Comparison of ENCODE assay signal across 22 mouse cellular contexts in genomic region chr9:101300441-101300935, GRCm38 (mm10). TPM values are rescaled to one million over a fixed set of nuclear protein-coding genes. Genes with fewer than 3 reads are reported as not detected.
A peak's percentile ranks its signal among the peaks of the same experiment; 100 is the strongest.
DNase-seq lines count a peak whose midpoint lies in the region; ATAC-seq and TF ChIP-seq lines count a peak whose summit lies in the region.
"Had no signal": no experiment of that assay in that cellular context is flagged by ENCODE, and none has a peak within 500 bp of the region (broad histone marks: within the 10 kb centered on the region; RNA-seq: fewer than 3 reads in every experiment).

No protein-coding gene starts in this region.

- no peaks in the 10 kb centered on the region for H3K4me1 ChIP-seq in heart, embryonic 10.5 days
- peaks cover 6% of the 10 kb centered on the region; the same call in 1 of the 2 replicates for H3K4me1 ChIP-seq in kidney, adult 2 months (ENCODE audit: control insufficient read depth, insufficient read depth, low read length)
- no peaks in the 10 kb centered on the region for H3K4me1 ChIP-seq in kidney, embryonic 15.5 days
- no peaks in the 10 kb centered on the region for H3K4me1 ChIP-seq in forebrain, embryonic 12.5 days
- H3K4me1 ChIP-seq: forebrain, embryonic 10.5 days; heart, embryonic 13.5 days; hindbrain, embryonic 15.5 days had no signal

- H3K27me3 ChIP-seq in heart, embryonic 10.5 days (ENCODE audit: insufficient read depth, poor library complexity, severe bottlenecking), result no peaks in the 10 kb centered on the region
- no peaks in the 10 kb centered on the region for H3K27me3 ChIP-seq in kidney, adult 2 months (replicated peaks; ENCODE audit: control insufficient read depth, insufficient read depth, low read length)
- H3K27me3 ChIP-seq in kidney, embryonic 15.5 days, result no peaks in the 10 kb centered on the region
- no peaks in the 10 kb centered on the region for H3K27me3 ChIP-seq in forebrain, embryonic 12.5 days
- H3K27me3 ChIP-seq: heart, embryonic 13.5 days; hindbrain, embryonic 15.5 days had no signal

- H3K36me3 ChIP-seq in heart, embryonic 10.5 days, result no peaks in the 10 kb centered on the region
- no peaks in the 10 kb centered on the region for H3K36me3 ChIP-seq in kidney, adult 2 months (ENCODE audit: control insufficient read depth, insufficient read depth, low read length)
- no peaks in the 10 kb centered on the region for H3K36me3 ChIP-seq in kidney, embryonic 15.5 days
- H3K36me3 ChIP-seq in forebrain, embryonic 12.5 days (replicated peaks), result no peaks in the 10 kb centered on the region
- H3K36me3 ChIP-seq: forebrain, embryonic 10.5 days; heart, embryonic 13.5 days; hindbrain, embryonic 15.5 days had no signal

- no peaks in the 10 kb centered on the region for H3K9me3 ChIP-seq in heart, embryonic 10.5 days
- no peaks in the 10 kb centered on the region for H3K9me3 ChIP-seq in kidney, embryonic 15.5 days (replicated peaks)
- H3K9me3 ChIP-seq in forebrain, embryonic 12.5 days, result 0 out of 2 replicates have a peak, but pooled peaks cover 3% of the 10 kb centered on the region
- H3K9me3 ChIP-seq: forebrain, embryonic 10.5 days; hindbrain, embryonic 15.5 days had no signal

- peak; percentile 56 for DNase-seq in heart, adult 11 months
- DNase-seq in heart, embryonic 10.5 days (ENCODE audit: low spot score), result no peak
- DNase-seq in kidney, adult 2 months, result peak; percentile 85
- peak; percentile 35 to 71 for DNase-seq in kidney, postnatal 25 days
- no peak for DNase-seq in thymus, postnatal 4 days
- DNase-seq in layer of hippocampus, adult 9-10 months (ENCODE audit: low spot score), result no peak
- DNase-seq: adrenal gland, adult 8-10 months; adrenal gland, postnatal 25 days; cerebellum, adult 18-20 months; cerebellum, adult 9-10 months; cerebellum, postnatal 14 days; forebrain, postnatal 0 days; heart, adult 18-20 months; heart, postnatal 14 days; heart, postnatal 4 days had no signal

- no peak for TF ChIP-seq POLR2A in kidney, adult 2 months (IDR thresholded peaks at IDR 0.05; ENCODE audit: low read depth, low read length)

- H3K4me2 ChIP-seq in kidney, embryonic 15.5 days, result no peak overlapping the region
- no peak overlapping the region for H3K4me2 ChIP-seq in forebrain, embryonic 12.5 days
- H3K4me2 ChIP-seq: heart, embryonic 13.5 days; hindbrain, embryonic 15.5 days had no signal

- ATAC-seq in kidney, embryonic 15.5 days (replicated peaks; ENCODE audit: low FRiP score), result 0 out of 2 replicates have a peak, but pooled peaks have one; percentile 29
- no peak for ATAC-seq in forebrain, embryonic 12.5 days (ENCODE audit: low FRiP score)
- ATAC-seq: activated CD4-positive, CD25-positive, alpha-beta regulatory T cell, adult 4 months; forebrain, embryonic 14.5 days; forebrain, postnatal 0 days had no signal

- H3K27ac ChIP-seq in heart, embryonic 10.5 days, result no peak overlapping the region
- H3K27ac ChIP-seq in kidney, adult 2 months (ENCODE audit: insufficient read depth, low read depth, low read length), result peak overlapping the region; percentile 89
- H3K27ac ChIP-seq in kidney, embryonic 15.5 days, result peak overlapping the region; percentile 41; the same call in 1 of the 2 replicates
- no peak overlapping the region for H3K27ac ChIP-seq in forebrain, embryonic 12.5 days
- H3K27ac ChIP-seq: forebrain, embryonic 10.5 days; heart, embryonic 13.5 days; hindbrain, embryonic 15.5 days had no signal

- no peak overlapping the region for H3K9ac ChIP-seq in kidney, embryonic 15.5 days
- H3K9ac ChIP-seq in forebrain, embryonic 12.5 days, result no peak overlapping the region
- H3K9ac ChIP-seq: forebrain, postnatal 0 days; heart, embryonic 13.5 days; hindbrain, embryonic 15.5 days had no signal

- no peak overlapping the region for H3K4me3 ChIP-seq in heart, embryonic 10.5 days
- no peak overlapping the region for H3K4me3 ChIP-seq in kidney, adult 2 months (ENCODE audit: insufficient read depth, low read depth, low read length)
- H3K4me3 ChIP-seq in kidney, embryonic 15.5 days (replicated peaks), result no peak overlapping the region
- H3K4me3 ChIP-seq in forebrain, embryonic 12.5 days (replicated peaks), result no peak overlapping the region
- H3K4me3 ChIP-seq: forebrain, embryonic 10.5 days; heart, embryonic 13.5 days; hindbrain, embryonic 15.5 days had no signal

- WGBS in heart, embryonic 10.5 days, result 81% methylated on average over 4 of the region's 4 CpGs
- WGBS in kidney, adult 2 months, result 51% methylated on average over 4 of the region's 4 CpGs
- 79% methylated on average over 4 of the region's 4 CpGs for WGBS in kidney, embryonic 15.5 days
- 83% methylated on average over 4 of the region's 4 CpGs for WGBS in forebrain, embryonic 12.5 days

- TF ChIP-seq CTCF in kidney, adult 2 months (conservative IDR thresholded peaks at IDR 0.05; ENCODE audit: insufficient read depth, insufficient read length, low read depth, low read length), result no peak

RNA-seq across cellular contexts. Expression of gene Ppp2r3a, which starts 48.9 kb away (rescaled TPM):
- 37.5 and 64.0 TPM in 2 replicates for polyA plus RNA-seq in heart, embryonic 10.5 days (2016; fragmentation: Nextera tagmentation; extraction: Ambion mirVana)
- 13.9 and 17.6 TPM in 2 replicates for polyA plus RNA-seq in kidney, adult 2 months (2012; rRNA removed)
- polyA plus RNA-seq in kidney, embryonic 15.5 days (2015; fragmentation: Nextera tagmentation; extraction: Ambion mirVana), result 16.4 and 17.5 TPM in 2 replicates
- 17.7 and 18.9 TPM in 2 replicates for polyA plus RNA-seq in forebrain, embryonic 12.5 days (2016; fragmentation: Nextera tagmentation; extraction: Ambion mirVana)

Comparison
In these comparisons a context has a peak if more than half of its experiments do, and no peak if none do; other contexts are left out.
1. DNase-seq: peak in heart, adult 11 months (single experiment), kidney, adult 2 months (single experiment) and kidney, postnatal 25 days (2 of 2); none in heart, embryonic 10.5 days (single experiment), thymus, postnatal 4 days (single experiment) and layer of hippocampus, adult 9-10 months (single experiment).
2. H3K27ac ChIP-seq: peak in kidney, adult 2 months (single experiment) and kidney, embryonic 15.5 days (single experiment); none in heart, embryonic 10.5 days (single experiment) and forebrain, embryonic 12.5 days (single experiment).